Mouse (Mus musculus) ovary, postnatal 10 days (tissue): ENCODE results near the gene Abcc6.
"Not testable (repeated sequence)": the region's sequence is repeated elsewhere in the genome, so short reads cannot be mapped to it uniquely, and the experiment has no call there.

Source experiments
- DNase-seq: peaks from one replicate; pipeline ENCODE4 v3.0.0; 2022; ENCODE audit warnings: low spot score

The Abcc6 gene

GRCm38 (mm10) chr7:46028681-46029080, 1.4 kb downstream of the Abcc6 start:
- DNase-seq: no peak

GRCm38 (mm10) chr7:46025436-46025835, 4.7 kb downstream of the Abcc6 start:
- DNase-seq: no peak

- DNase-seq: no peak
Observed at GRCm38 (mm10) chr7:46021951-46022350, 8.2 kb downstream of the Abcc6 start.

- DNase-seq: no peak
Observed at GRCm38 (mm10) chr7:46019594-46019993, 10.5 kb downstream of the Abcc6 start.

GRCm38 (mm10) chr7:46013266-46014010, 16.7 kb downstream of the Abcc6 start:
- DNase-seq: peak; percentile 4

GRCm38 (mm10) chr7:46012121-46012520, 18.0 kb downstream of the Abcc6 start:
- no peak for DNase-seq

- DNase-seq: peak; percentile 39
Observed at GRCm38 (mm10) chr7:46009578-46009977, 20.5 kb downstream of the Abcc6 start.

- no peak for DNase-seq
Observed at GRCm38 (mm10) chr7:46002748-46003147, 27.4 kb downstream of the Abcc6 start.

- DNase-seq: no peak
Observed at GRCm38 (mm10) chr7:46000577-46000976, 29.5 kb downstream of the Abcc6 start.

- DNase-seq: no peak
Observed at GRCm38 (mm10) chr7:45992470-45992869, 37.6 kb downstream of the Abcc6 start.

GRCm38 (mm10) chr7:45988344-45988743, 41.8 kb downstream of the Abcc6 start:
- no peak for DNase-seq

- DNase-seq: no peak
Observed at GRCm38 (mm10) chr7:45986893-45987292, 43.2 kb downstream of the Abcc6 start.

- DNase-seq: no peak
Observed at GRCm38 (mm10) chr7:45981612-45982011, 48.5 kb downstream of the Abcc6 start.

GRCm38 (mm10) chr7:45974512-45974911, 55.6 kb downstream of the Abcc6 start:
- DNase-seq: no peak

- no peak for DNase-seq
Observed at GRCm38 (mm10) chr7:45974103-45974502, 56.0 kb downstream of the Abcc6 start.

GRCm38 (mm10) chr7:45973271-45973687, 56.8 kb downstream of the Abcc6 start:
- no peak for DNase-seq

GRCm38 (mm10) chr7:45971831-45972723, 58.0 kb downstream of the Abcc6 start:
- no peak for DNase-seq

GRCm38 (mm10) chr7:45956611-45957010, 73.5 kb downstream of the Abcc6 start:
- DNase-seq: no peak

- DNase-seq: no peak
Observed at GRCm38 (mm10) chr7:45949061-45949460, 81.0 kb downstream of the Abcc6 start.

- DNase-seq: not testable (repeated sequence)
Observed at GRCm38 (mm10) chr7:45943280-45943679, 86.8 kb downstream of the Abcc6 start.

GRCm38 (mm10) chr7:45941986-45942385, 88.1 kb downstream of the Abcc6 start:
- DNase-seq: no peak

GRCm38 (mm10) chr7:45939836-45940235, 90.3 kb downstream of the Abcc6 start:
- no peak for DNase-seq

- DNase-seq: no peak
Observed at GRCm38 (mm10) chr7:45935114-45935513, 95.0 kb downstream of the Abcc6 start.
